Mouse (Mus musculus): ENCODE data around the gene Serinc4. TPM values are rescaled to one million over a fixed set of nuclear protein-coding genes. Genes with fewer than 3 reads are reported as not detected.

Serinc4 gene
- polyA plus RNA-seq, 1 experiment = 0.63 TPM

DNA sequence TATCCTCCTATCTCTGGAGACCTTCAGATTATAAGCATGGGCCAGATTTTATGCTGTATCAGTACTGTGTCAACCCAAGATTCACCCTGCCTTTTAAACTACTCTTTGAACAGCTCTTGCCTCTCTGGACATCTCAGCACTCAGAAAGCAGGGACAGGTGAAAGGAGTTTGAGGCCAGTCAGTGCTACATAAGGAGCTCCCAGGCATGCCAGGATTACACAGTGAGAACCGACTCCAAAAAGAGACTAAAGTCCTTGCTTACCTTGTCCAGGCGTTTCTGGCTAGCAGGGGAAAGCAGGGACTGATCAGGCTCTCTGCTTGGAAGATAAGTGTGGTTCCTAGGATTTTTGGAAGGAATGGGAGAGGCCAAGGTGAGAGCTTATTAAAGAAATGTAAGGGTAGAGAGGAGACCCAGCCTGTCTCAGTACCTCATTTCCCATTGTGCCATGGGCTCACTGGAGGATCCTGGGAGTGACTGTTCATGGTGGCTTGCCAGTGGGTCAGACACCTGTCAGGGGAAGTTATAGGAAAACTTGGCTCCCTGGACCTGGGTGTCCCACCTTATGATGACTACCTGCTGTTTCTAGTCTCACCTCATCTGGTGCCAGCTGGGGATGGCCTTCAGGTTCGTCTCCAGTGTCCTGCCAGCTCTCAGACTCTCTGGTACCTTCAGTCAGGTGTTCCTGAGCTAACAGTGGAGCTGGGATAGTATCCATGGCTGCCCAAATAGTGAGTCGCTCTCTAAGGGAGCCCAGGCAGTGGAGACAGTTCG is 15.6 kb downstream of the Serinc4 start:
- Histone ChIP-seq H3K27ac (ENCODE audit: insufficient read depth, low read length) (no peak overlapping the region), H3K4me3 (ENCODE audit: insufficient read depth, low read length) (no peak overlapping the region), H3K4me1 (ENCODE audit: control insufficient read depth, insufficient read depth, low read length) (peaks cover 3% of the 10 kb centered on the region; the same call in 1 of the 2 replicates)
- TF ChIP-seq POLR2A (IDR thresholded peaks at IDR 0.05; ENCODE audit: low read depth, low read length) (no peak), CTCF (IDR thresholded peaks at IDR 0.05; ENCODE audit: borderline replicate concordance, insufficient read depth, low read length) (no peak)

DNA sequence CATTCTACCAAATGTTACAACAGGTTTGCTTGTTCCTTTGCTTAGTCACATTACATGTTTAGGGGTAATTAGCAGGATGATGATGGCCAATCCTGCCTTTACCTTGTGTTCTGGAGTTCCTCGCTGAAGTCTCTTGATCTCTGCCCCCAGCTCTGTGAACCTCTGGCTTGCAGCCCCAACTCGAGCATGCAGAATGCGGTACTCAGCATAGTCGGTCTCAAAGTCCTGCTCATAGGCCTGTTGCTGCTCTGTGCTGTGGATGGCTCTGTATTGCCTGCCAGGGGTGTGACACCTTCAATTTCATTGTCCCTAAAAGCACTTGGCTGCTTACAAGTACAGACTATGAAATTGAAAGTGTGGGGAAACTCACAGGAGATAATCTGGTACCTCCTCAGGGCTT is 16.8 kb downstream of the Serinc4 start:
- no peak overlapping the region for H3K4me3 ChIP-seq (ENCODE audit: insufficient read depth, low read length)
- TF ChIP-seq CTCF (IDR thresholded peaks at IDR 0.05; ENCODE audit: borderline replicate concordance, insufficient read depth, low read length) = no peak
- no peak for TF ChIP-seq POLR2A (IDR thresholded peaks at IDR 0.05; ENCODE audit: low read depth, low read length)
- peaks cover 3% of the 10 kb centered on the region; the same call in 1 of the 2 replicates for H3K4me1 ChIP-seq (ENCODE audit: control insufficient read depth, insufficient read depth, low read length)
- no peak overlapping the region for H3K27ac ChIP-seq (ENCODE audit: insufficient read depth, low read length)

DNA sequence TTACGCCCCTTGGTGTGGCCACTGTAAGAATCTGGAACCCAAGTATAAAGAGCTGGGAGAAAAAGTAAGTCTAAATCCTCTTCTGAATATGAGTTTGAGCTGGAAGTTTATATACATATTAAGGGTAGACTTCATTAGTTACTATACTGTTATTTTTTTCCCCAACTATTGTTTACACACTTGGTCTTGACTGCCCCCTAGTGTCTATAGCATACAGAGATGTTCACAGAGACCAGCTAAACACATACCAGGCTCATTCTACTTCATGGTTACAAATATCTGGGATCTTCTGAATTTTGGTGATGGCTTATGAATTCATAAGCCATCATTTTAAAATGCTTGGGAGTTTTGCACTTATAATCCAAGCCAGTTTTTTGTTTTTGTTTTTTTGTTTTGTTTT is 21.7 kb downstream of the Serinc4 start:
- Histone ChIP-seq H3K4me1 (ENCODE audit: control insufficient read depth, insufficient read depth, low read length) (no peaks in the 10 kb centered on the region), H3K27ac (ENCODE audit: insufficient read depth, low read length) (no peak overlapping the region), H3K4me3 (ENCODE audit: insufficient read depth, low read length) (no peak overlapping the region)
- TF ChIP-seq CTCF (IDR thresholded peaks at IDR 0.05; ENCODE audit: borderline replicate concordance, insufficient read depth, low read length) (no peak), POLR2A (IDR thresholded peaks at IDR 0.05; ENCODE audit: low read depth, low read length) (no peak)

DNA sequence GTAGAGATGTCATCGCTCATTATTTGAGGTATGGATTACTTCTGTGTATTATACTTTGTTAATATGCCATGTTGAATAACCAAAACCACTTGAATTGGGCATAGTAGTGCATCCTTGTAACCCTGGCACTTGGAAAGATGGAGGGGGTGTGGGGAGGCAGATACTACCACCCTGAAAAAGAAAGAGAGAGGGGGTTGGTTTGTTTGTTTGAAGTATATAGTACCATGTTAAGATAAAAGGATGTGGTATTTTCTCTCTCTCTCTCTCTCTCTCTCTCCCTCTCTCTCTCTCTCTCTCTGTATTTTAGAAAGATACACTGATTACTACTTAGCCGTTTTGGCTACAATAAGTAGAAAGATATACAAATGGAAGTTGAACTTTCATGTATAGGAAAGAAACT is 30.7 kb downstream of the Serinc4 start:
- no peak for TF ChIP-seq CTCF (IDR thresholded peaks at IDR 0.05; ENCODE audit: borderline replicate concordance, insufficient read depth, low read length)
- H3K27ac ChIP-seq (ENCODE audit: insufficient read depth, low read length) = no peak overlapping the region
- H3K4me3 ChIP-seq (ENCODE audit: insufficient read depth, low read length) = no peak overlapping the region
- H3K4me1 ChIP-seq (ENCODE audit: control insufficient read depth, insufficient read depth, low read length) = no peaks in the 10 kb centered on the region

DNA sequence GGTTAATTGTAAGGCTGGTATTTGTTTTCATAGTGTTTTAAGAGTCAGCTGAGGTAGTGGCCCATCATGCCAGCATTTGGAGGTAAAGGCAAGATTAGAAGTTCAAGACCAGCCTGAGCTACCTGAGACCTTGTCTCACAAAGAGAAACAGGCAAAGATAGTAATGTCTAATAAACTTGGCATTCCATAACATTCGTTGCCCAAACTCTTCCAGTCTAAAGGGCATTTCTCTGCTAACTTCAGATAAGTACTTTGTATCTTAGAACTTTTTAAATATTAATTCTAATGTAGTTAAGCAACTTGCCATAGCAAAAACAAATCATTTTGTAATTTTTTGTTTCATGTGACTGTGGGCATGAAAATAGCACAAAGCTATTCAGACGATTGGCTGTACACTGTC is 33.4 kb downstream of the Serinc4 start:
- TF ChIP-seq CTCF (IDR thresholded peaks at IDR 0.05; ENCODE audit: borderline replicate concordance, insufficient read depth, low read length) (no peak), POLR2A (IDR thresholded peaks at IDR 0.05; ENCODE audit: low read depth, low read length) (no peak)
- no peak overlapping the region for H3K4me3 ChIP-seq (ENCODE audit: insufficient read depth, low read length)
- H3K4me1 ChIP-seq (ENCODE audit: control insufficient read depth, insufficient read depth, low read length) = 0 out of 2 replicates have a peak, but pooled peaks cover 4% of the 10 kb centered on the region
- H3K27ac ChIP-seq (ENCODE audit: insufficient read depth, low read length) = no peak overlapping the region

DNA sequence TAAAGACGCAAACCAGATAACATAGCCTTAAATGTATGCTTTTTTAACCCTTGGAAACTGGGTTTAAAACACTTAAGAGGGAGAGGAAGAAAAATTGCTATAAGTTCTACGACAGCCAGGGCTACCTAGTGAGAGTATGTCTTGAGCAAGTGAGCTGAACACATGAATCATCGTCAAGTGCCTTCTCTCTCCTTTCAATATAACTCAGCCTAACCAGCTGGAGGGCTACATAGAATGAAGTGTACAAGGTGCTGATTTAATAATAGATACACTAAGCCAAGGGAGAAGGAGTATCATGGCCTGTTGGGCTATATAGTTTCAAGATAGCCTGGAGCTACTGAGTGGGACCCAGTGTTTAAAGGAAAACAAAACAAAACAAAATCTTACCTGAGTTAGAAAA is 38.1 kb downstream of the Serinc4 start:
- Histone ChIP-seq H3K4me1 (ENCODE audit: control insufficient read depth, insufficient read depth, low read length) (peaks cover 8% of the 10 kb centered on the region), H3K4me3 (ENCODE audit: insufficient read depth, low read length) (no peak overlapping the region), H3K27ac (ENCODE audit: insufficient read depth, low read length) (no peak overlapping the region)
- TF ChIP-seq CTCF (IDR thresholded peaks at IDR 0.05; ENCODE audit: borderline replicate concordance, insufficient read depth, low read length) = no peak
- no peak for TF ChIP-seq POLR2A (IDR thresholded peaks at IDR 0.05; ENCODE audit: low read depth, low read length)

DNA sequence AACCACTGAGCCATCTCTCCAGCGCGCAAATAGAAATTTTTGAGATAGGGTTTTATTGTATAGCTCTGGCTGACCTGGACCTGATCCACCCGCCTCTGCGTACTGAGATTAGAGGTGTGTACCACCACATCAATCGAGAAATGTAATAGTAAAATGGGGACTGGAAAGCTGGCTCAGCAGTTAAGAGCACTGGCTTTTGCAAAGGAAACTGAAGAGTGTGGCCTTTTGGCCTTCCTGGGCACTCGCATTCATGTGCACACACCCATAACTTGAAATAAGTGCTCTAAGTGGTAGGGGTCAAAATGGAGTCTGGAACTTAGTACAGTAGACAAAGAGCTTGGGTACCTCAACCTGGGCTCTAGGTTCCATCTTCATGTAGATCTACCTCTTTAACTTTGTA is 40.2 kb downstream of the Serinc4 start:
- TF ChIP-seq POLR2A (IDR thresholded peaks at IDR 0.05; ENCODE audit: low read depth, low read length) = no peak
- TF ChIP-seq CTCF (IDR thresholded peaks at IDR 0.05; ENCODE audit: borderline replicate concordance, insufficient read depth, low read length) = no peak
- Histone ChIP-seq H3K4me1 (ENCODE audit: control insufficient read depth, insufficient read depth, low read length) (peaks cover 8% of the 10 kb centered on the region), H3K27ac (ENCODE audit: insufficient read depth, low read length) (no peak overlapping the region), H3K4me3 (ENCODE audit: insufficient read depth, low read length) (peak overlapping the region; percentile 83)

DNA sequence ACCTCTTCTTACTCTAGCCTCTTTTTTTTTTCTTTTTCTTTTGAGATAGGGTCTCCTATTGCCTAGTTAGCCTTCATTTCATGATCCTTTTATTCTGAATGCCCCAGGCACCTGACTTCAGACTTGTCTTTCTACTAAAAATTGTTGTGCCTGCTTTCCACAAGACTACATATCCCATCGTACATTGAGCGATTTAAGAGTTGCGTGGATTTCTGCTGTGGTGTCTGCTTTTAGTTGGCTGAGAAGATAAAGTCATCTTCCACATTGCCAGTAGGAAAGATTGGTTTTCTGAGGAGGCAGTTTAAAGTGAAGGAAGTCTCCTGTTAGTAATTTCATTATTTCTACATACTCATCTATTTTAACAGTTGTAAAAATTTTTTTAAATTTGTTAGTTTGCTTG is 41.0 kb downstream of the Serinc4 start:
- Histone ChIP-seq H3K27ac (ENCODE audit: insufficient read depth, low read length) (no peak overlapping the region), H3K4me3 (ENCODE audit: insufficient read depth, low read length) (peak overlapping the region; percentile 83), H3K4me1 (ENCODE audit: control insufficient read depth, insufficient read depth, low read length) (peaks cover 8% of the 10 kb centered on the region)
- TF ChIP-seq CTCF (IDR thresholded peaks at IDR 0.05; ENCODE audit: borderline replicate concordance, insufficient read depth, low read length) (no peak), POLR2A (IDR thresholded peaks at IDR 0.05; ENCODE audit: low read depth, low read length) (no peak)

DNA sequence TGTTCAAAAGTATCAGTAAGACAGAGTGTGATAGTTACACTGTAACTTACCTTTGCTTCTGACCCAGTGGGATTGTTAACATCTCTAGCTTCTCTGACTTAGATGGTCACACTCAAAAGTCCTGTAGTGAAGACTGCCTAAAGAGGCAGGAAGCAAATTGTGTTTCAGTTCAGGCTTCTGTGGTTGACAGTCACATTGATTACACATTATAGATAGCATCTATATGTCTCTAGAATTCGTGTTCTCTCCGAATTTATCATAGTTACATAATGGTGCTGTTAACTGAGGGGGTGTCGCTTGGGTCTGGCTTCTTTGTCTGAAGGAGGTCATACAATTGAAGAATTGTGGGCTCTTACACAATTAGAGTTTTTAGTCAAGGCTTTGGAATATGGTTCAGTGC is 41.5 kb downstream of the Serinc4 start:
- Histone ChIP-seq H3K4me3 (ENCODE audit: insufficient read depth, low read length) (peak overlapping the region; percentile 83), H3K4me1 (ENCODE audit: control insufficient read depth, insufficient read depth, low read length) (peaks cover 8% of the 10 kb centered on the region), H3K27ac (ENCODE audit: insufficient read depth, low read length) (no peak overlapping the region)
- TF ChIP-seq CTCF (IDR thresholded peaks at IDR 0.05; ENCODE audit: borderline replicate concordance, insufficient read depth, low read length) = no peak
- no peak for TF ChIP-seq POLR2A (IDR thresholded peaks at IDR 0.05; ENCODE audit: low read depth, low read length)

- TF ChIP-seq CTCF (IDR thresholded peaks at IDR 0.05; ENCODE audit: borderline replicate concordance, insufficient read depth, low read length) = no peak
- TF ChIP-seq POLR2A (IDR thresholded peaks at IDR 0.05; ENCODE audit: low read depth, low read length) = no peak
- peak overlapping the region; percentile 83 for H3K4me3 ChIP-seq (ENCODE audit: insufficient read depth, low read length)
- H3K4me1 ChIP-seq (ENCODE audit: control insufficient read depth, insufficient read depth, low read length) = peaks cover 8% of the 10 kb centered on the region
- H3K27ac ChIP-seq (ENCODE audit: insufficient read depth, low read length) = peak overlapping the region; percentile 94
Observed at GRCm38 (mm10) chr2:121414139-121414685, 42.4 kb downstream of the Serinc4 start.

Data from embryonic fibroblast, embryonic 13.5 days (primary cell).